Mouse (Mus musculus) urinary bladder, postnatal 36 days (tissue): ENCODE measurements at regions not wholly inside any gene's neighbourhood (a gene's known extent, or its start where the extent isn't known, plus 50 kb on each side); places are given as distances from the start of the nearest gene placed in this dataset.
"Not testable (repeated sequence)": the region's sequence is repeated elsewhere in the genome, so short reads cannot be mapped to it uniquely, and the experiment has no call there.

ENCODE experiments used
- DNase-seq, 2 experiments: peaks; one replicate each; pipeline ENCODE4 v3.0.0; 2022; ENCODE audit warnings: low spot score in 2 of 2, mixed read lengths in 1 of 2

DNA sequence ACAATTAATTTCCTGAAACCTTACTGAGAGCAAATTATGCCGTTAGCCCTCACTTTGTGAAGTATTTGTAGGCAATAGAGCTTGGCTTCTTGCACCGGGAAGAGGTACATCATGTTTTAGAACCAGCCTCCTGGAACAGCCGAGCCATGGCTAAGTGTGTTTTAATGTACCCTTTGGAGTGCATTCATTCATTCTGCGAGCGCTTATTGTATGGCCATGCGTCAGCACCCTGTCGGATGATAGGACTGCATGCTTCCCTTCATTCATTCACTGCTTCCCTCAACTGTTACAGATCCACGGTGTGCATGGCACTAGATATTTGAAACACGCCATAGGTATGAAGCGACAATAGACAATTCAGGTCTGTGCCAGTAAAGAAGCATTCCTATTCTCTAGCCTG lies 409.4 kb upstream of the Ercc4 start:
- DNase-seq, result no peak

DNA sequence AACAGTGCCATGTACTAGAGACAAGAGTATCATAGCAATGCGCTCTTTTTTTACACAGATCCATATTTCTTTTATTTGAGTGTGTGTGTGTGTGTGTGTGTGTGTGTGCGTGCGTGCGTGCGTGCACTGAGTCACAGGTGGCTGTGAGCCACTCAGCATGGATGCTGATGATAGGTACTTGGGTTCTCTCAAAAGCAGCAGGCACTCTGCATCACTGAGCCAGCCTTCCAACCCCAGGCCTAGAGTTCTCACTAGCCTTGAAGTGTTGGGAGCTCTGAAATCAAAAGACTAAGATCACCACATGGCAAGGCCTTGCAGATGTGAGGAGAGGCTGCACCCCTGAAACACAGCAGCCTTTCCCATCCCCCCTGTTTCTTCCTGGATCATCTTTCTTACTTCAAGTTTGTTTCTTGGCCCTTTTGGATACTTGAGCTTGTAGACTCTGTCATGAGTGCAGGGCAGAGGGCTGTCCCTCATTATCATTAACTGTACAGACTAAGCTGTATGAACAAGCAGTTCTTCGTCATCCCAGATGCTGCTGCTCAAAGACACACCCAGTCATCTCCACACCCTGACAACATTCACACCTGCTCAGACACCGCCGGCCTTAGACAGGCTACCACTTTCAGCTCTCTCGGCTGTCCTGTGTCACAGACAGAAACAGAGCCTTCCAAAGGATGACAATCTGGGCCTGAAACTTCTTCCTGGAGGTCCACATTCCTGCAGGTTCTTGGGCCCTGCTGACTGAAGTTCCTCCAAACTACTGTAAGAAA lies 405.5 kb upstream of the Ercc4 start:
- DNase-seq, result no peak

DNA sequence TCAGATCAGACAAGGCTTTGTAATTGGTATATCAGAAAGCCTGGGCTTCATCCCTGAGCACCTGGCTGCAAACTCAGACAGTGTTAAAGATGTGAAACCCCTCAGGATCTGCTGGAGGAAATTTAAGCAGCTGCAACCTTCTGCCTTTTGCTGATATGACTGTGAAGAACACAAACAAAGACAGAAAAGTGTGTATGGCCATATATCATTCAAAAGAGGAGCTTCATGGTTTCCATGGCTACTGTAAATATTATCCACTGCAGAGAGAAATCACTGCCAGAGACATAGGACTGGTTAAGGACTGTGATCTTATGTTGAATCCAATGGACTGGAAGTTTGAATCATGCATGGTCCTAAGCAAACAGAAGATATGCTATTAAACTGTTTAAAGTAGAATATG lies 402.6 kb upstream of the Ercc4 start:
- no peak for DNase-seq

DNA sequence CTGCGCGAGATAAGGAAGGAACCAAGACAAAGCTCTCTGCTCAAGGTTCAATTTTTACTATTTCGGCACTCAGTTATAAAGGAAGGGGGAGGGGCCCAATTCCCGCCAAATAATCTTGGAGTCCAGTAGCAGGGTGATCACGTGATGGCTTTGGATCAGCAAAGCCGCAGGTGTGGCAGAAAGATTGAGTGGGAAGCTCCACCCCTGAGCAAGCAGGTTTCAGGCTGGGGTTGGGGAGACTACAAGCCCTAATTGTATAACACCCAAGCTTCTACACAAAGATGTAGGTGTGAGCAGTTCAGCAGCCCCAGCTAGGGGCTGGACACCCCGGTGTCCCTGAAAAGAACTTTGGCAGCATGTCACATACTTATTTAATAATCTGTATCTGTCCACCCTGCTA lies 388.1 kb upstream of the Ercc4 start:
- DNase-seq, result not testable (repeated sequence)

DNA sequence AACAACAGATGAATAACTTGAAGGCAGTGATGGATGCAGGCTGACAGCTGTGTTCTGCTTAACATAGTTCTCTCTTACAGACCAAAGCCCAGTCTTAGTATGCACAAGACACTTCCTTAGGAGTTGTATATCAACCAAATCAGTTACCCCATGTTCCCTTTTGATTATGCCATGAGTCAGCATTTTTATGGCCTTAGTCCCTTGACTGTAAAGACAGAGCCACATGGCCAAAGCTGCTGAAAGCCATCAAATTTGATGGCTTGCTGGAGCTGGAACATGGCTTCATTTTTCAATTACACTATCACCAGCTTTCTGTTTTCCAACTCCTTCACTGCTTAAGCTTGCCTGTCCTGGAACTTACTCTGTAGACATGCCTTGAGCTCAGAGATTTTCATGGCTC lies 383.4 kb upstream of the Ercc4 start:
- DNase-seq, result no peak

DNA sequence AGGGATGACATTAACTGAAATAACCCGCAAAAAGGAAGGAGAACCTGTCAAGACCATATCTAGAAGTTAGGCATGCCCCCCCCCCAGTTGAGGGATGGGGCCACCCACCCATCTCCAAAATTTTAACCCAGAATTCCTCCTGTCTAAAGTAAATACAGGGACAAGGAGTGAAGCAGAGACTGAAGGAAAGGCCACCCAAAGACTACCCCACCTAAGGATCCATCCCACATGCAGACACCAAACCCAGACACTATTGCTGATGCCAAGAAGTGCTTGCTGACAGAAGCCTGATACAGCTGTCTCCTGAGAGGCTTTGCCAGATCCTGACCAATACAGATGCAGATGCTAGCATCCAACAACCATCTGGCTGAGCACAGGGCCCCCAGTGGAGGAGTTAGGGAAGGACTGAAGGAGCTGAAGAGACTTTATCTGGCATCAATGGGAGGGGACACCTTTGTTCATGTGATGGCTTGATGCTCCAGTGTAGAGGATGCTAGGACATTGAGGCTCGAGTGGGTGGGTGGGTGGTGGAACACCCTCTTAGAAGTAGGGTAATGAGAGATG lies 379.2 kb upstream of the Ercc4 start:
- not testable (repeated sequence) for DNase-seq

DNA sequence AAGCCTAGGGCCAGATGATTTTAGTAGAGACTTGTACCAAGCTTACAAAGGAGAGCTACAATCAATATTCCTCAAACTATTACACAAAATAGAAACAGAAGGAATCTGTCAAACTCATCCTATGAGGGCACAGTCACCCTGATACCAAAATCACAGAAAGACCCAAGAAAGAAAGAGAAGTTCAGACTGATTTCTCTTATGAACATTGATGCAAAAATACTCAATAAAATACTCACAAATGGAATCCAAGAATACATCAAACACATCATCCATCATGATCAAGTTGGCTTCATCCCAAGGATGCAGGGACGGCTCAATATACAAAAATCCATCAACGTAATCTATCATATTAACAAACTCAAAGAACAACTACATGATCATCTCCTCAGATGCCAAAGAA lies 377.9 kb upstream of the Ercc4 start:
- DNase-seq, result no peak

DNA sequence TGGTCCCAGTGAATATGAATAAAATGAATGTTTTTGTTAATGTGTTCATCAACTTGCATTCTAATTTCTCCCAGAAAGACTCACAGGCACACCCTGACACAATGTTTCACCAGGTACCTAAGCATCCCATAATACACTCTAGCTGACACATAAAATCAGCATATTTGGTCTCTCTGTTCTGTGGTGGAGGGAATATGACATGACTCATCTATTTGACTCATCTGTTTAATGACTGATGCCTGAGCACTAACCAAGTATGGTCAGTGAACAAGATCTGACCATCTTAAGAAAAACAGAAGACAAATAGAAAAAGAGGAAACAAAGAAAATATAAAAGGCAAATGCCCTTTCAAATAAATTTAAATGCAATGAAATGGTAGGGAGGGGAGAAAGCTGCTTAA lies 367.0 kb upstream of the Ercc4 start:
- DNase-seq, result no peak

DNA sequence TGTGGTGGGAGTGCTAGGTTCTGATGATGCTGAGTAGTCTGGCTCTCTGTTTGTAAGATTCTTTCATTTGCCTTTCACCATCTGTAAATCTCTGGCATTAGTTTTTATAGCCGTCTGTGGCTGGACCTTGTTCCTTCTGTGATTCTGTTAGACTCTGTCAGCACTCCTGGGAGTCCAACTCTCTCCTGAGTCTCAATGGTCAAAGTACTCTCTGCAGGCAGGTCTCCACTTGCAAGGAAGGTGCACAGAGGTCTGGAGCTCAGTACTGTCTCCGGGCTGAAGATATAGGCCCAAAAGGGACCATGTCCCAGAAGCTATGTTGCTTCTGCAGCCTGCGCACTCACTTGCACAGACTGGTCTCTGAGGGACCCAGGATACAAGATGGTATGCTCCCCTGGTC lies 356.3 kb upstream of the Ercc4 start:
- no peak for DNase-seq

DNA sequence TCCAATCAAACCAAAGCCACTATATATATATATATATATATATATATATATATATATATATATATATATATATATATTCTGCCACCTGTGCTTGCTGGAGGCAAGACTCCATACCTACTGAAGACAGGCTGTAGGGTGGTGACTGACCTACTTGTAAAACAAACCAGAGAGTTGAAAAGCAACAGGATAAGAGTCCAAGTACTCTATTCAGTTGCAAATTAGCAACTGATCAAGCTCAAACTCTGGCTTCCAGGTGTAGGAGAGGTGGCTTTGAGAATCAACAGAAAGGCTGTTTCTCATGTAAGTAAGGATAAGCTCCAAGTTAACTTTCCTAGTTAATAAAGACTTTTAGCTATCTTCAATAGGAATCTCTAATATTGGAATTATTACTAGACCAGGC lies 355.1 kb upstream of the Ercc4 start:
- no peak for DNase-seq

DNA sequence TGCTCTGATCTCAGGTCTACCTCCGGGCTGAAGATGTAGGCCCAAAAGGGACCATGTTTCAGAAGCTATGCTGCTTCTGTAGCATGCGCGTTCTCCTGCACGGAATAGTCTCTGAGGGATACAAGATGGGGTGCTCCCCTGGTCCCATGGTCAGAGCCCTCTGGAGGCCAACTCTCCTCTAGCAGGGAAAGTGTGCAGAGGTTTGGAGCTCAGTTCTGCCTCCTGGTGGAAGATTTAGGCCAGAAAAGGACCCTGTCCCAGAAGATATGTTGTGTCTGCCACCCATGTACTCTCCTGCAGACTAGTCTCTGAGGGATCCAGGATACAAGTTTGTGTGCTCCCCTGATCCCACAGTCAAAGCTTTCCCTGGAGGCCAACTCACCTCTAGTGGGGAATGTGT lies 350.9 kb upstream of the Ercc4 start:
- DNase-seq, result no peak

DNA sequence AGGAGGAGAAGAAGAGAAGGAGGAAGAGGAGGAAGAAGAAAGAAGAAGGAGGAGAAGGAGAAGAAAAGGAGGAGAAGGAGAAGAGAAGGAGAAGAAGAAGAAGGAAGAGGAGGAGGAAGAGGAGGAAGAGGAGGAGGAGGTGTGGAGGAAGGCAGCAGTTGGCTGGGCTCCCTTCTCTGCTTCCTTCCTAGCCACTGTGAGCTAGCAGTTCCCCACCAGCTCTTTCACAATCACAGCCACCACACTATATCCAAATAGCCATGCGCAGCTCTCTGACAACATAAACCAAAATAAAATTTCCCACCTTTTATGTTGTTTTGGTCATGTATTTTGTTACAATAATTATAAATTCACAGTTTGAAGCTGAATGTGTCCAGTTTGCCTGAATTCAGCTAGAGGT lies 345.3 kb upstream of the Ercc4 start:
- no peak for DNase-seq

DNA sequence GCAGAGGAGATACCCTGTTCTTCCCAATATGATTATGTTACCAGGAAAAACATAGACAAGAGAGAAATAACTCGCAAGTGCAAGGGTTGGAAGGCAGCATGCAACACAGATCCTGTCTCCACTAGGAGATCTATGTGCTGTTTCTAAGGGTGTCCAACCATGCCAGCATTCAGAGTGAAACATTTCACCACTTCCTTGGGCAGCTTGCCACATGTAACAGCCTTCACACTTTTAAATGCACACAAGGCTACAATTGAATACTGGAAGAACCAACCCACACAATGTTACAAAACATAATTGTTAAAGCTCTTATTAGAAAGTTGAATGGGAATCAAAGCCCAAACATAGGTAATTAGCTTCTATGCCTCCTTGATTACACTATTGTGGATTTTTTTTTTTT lies 344.9 kb upstream of the Ercc4 start:
- DNase-seq, result no peak

DNA sequence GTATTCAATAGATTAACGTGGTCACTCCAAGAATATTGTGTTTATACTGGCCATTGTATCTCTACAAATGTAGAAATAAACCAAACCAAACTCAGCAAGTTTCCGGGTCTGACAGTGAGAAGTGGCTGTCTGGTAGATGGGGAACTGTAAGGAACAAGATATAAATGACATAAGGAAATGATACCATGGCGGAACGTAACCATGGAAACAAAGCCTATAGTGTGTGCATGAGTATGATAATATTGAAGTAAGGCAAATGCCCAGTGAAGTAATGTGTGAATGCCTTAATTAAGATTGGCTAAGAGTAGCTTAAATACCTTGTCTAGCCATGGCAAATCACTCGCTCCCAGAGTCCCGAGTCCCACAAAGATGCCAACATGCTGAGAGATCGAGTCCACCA lies 342.6 kb upstream of the Ercc4 start:
- DNase-seq, result no peak

DNA sequence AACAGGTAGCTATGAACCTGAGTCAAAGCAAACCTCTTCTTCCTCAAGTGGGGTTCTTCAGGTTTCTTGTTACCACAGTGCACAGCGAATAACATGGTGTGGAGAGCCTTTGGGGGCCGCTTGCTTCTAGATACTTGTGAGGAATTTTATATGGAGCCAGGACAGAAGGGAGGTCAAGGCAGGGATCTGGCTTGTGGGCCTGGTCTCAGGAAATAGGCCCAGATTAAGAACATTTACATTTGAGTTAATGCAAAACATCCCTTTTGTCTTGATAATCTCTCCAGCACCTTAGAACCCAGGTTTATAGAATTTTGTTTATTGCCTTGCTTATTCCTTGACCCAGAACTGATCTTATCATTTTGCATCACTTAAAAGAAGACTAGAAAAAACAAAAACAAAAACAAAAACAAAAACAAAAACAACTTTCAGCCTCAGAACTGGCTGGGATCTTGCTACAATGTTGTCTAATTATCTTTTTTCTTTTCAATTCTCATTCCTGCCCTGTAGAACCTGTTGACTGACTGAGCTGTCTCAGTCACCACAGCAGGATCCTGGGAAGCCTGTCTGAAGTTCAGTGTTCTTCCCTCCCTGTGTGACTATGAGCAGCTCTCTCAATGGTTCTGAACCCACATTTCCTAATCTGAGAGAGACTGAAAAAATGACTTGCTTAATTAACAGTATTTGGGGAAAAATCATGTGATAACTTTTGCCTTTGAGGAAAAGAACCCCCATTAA lies 341.2 kb upstream of the Ercc4 start:
- DNase-seq, result no peak

DNA sequence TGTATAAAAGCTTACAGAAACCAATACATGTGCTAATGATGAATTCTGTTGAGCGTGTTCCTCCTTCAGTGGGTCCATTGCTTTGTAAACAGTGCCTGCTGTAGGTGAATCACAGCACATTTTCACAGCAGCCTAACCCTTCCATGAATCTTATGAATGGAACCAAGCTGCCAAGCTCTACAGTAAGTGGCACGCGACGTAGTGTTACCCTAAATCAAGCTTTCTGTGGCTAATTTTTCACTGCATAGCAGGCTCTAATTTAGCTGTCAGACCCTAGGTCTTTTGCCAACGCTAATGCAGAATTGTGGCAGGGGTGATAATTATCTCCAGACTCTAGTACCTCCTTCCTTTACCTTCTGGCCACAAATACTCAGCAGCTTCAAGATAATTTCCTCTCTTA lies 339.0 kb upstream of the Ercc4 start:
- no peak for DNase-seq

DNA sequence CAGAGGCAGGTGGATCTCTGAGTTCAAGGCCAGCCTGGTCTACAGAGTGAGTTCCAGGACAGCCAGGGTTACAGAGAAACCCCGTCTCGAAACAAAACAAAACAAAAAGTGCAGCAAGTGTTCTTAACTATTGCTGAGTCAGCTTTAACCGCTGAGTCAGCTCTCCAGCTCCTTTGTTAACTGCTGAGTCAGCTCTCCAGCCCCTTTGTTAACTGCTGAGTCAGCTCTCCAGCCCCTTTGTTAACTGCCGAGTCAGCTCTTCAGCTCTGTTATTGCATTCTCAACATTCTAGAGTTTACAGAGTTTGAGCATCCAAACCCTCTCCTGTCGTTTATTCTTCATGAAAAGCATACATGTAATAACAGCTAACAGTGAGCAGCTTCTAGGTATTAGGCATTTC lies 336.9 kb upstream of the Ercc4 start:
- no peak for DNase-seq

DNA sequence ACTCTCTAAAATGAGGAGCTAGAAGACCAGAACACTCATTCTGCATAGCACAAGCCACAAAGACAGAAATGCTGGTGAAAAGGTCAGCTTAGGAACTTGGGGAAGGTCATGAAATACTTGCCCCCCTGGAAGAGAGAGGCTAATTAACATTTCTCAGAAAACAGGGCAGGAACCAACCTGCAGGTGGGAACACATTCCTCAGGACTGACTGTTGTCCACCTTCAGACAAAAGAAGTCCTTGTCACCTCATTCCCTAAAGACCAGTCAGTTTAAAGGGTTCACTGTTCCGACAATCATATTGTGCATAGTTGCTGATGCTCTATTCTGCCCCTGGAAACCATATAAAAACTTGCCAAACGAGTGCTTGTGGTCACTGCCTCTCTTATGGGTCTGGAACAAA lies 333.6 kb upstream of the Ercc4 start:
- DNase-seq, result no peak

DNA sequence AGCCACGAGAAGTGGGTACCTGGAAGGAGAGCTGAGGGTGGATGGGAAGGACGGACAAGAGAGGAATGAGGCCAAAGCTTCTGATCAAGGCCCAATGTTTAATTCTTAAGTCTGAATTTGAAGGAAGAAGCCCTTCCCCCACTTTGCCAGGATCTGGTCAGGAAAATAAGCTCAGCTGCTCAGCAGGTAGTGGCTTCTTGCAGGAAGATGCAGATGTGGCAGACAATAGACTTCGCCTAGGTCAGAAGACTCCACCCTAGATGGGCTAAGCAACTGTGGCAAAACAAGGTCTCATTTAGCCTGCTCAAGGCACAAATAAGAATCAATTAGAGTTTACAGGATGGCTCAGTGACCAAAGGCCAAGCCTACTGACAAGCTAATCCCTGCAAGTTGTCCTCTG lies 330.4 kb upstream of the Ercc4 start:
- DNase-seq, result no peak

DNA sequence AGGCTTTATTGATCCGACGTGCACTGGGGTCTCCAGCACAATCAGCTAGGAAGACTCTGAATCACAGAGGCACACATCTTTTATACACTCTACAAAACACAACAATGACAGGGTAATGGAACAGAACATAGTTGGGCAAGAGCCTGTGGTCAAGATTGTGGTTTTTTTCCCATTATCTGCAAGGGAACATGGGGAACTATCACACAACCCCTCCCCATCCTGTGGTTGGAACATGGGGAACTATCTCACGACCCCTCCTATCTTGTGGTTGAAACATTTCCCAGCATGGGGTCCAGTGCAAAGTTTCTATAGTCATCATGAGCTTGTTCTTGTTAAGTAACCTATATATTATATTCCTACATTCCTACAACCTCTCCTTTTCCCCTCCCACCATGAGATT lies 328.8 kb upstream of the Ercc4 start:
- DNase-seq, result no peak

DNA sequence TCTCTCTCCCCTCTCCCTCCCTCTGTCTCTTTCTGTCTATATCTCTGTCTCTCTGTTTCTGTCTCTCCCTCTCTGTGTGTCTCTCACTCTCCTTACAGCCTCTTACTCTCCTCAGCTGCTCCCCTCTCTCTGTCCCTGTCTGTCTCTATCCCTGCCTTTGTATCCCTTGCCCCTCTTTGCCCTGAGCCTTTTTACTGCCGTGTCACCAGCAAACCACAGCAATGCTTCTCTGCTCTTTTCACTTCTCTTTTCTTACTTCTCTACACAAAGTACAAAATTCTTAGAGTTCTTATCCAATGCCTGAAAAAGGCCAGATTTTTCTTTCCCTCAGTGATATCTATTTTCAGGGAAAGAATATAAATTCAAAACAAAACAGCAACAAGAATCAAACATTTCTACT lies 323.7 kb upstream of the Ercc4 start:
- DNase-seq, result no peak

DNA sequence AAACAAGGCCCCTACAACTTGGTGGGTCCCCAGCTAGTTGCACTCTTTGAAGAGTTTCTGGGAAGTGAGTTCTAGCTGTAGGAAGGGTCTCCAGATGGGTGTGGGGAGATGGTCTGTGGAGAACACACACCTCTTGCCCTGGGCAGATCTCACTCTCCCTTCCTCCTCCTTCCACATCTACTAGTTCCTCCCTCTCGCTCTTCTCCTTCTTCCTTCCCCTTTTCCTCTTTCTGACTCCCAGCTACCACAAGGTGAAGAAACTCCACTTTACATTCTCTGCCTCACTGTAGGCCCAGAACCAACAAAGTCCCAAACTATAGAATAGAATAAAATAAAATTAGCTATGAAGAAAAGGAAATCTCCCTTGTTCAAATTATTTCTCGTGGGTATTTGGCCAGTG lies 311.0 kb upstream of the Ercc4 start:
- no peak for DNase-seq

DNA sequence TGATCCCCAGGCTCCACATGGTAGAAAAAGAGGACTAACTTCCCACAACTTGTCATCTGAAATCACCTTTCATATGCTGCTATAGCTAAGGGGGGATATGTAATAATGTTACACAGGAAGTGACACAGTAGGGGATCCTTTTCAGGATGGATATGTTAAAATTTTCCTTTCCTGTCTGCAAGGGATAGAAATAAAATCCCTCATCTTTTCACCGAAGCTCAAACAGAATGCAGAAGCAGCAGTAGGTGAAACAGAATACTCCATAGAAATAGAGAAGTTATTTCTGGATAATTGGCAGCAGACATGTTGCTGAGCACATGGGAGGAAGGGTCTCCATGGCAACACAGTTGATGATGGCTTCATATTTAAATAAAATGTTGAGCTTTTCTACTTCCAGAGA lies 309.3 kb upstream of the Ercc4 start:
- no peak for DNase-seq
